Mouse (Mus musculus) kidney, adult 2 months (tissue): ENCODE measurements at regions not wholly inside any gene's neighbourhood (a gene's known extent, or its start where the extent isn't known, plus 50 kb on each side); places are given as distances from the start of the nearest gene placed in this dataset.

ENCODE experiments used
- DNase-seq: peaks from one replicate; pipeline ENCODE4 v3.0.0; 2021
- H3K27ac ChIP-seq: fragments of 200-500 bp; 2 replicates; pipeline ENCODE4 v1.5.1; 2012; ENCODE audit warnings: low read depth, low read length, control low read depth, inconsistent platforms; ENCODE audit not compliant: insufficient read depth
- H3K27me3 ChIP-seq: fragments of 200-500 bp; replicated peaks from 2 replicates; pipeline ENCODE4 v1.6.1; 2012; ENCODE audit warnings: mild to moderate bottlenecking, moderate library complexity, low read length, inconsistent platforms; ENCODE audit not compliant: control insufficient read depth, insufficient read depth
- H3K36me3 ChIP-seq: fragments of 200-500 bp; 2 replicates; pipeline ENCODE4 v1.6.1; 2012; ENCODE audit warnings: mild to moderate bottlenecking, moderate library complexity, low read length, inconsistent platforms; ENCODE audit not compliant: control insufficient read depth, insufficient read depth
- H3K4me1 ChIP-seq: fragments of 200-500 bp; 2 replicates; pipeline ENCODE4 v1.6.1; 2011; ENCODE audit warnings: low read length; ENCODE audit not compliant: control insufficient read depth, insufficient read depth
- H3K4me3 ChIP-seq: fragments of 200-500 bp; 2 replicates; pipeline ENCODE4 v1.5.1; 2011; ENCODE audit warnings: mild to moderate bottlenecking, low read depth, low read length, control low read depth; ENCODE audit not compliant: insufficient read depth
- CTCF ChIP-seq: fragments of 200-500 bp; conservative IDR thresholded peaks from 2 replicates; pipeline ENCODE4 v1.5.1; 2011; ENCODE audit warnings: low read depth, mild to moderate bottlenecking, control low read depth, low read length, moderate library complexity, mixed read lengths; ENCODE audit not compliant: insufficient read depth, insufficient read length
- POLR2A ChIP-seq: fragments of 200-500 bp; IDR thresholded peaks from one replicate; pipeline ENCODE4 v1.6.1; 2011; ENCODE audit warnings: low read depth, low read length, control low read depth
- WGBS: fragments of 180-500 bp; shearing (Covaris S2); methylation state at CpG from one replicate; pipeline ENCODE4 v1.1.7; 2018; 5-methylcytosine and 5-hydroxymethylcytosine counted together

GRCm38 (mm10) chr13:28311248-28311647, 53.9 kb downstream of the Gm11361 start:
- no peak overlapping the region for H3K27ac ChIP-seq
- no peak overlapping the region for H3K4me3 ChIP-seq
- TF ChIP-seq POLR2A, result no peak
- H3K4me1 ChIP-seq, result no peaks in the 10 kb centered on the region
- DNase-seq, result no peak
- no peaks in the 10 kb centered on the region for H3K27me3 ChIP-seq
- 63% methylated on average over 2 of the region's 2 CpGs for WGBS
- H3K36me3 ChIP-seq, result no peaks in the 10 kb centered on the region

GRCm38 (mm10) chr13:28311658-28312057, 54.3 kb downstream of the Gm11361 start:
- no peak overlapping the region for H3K4me3 ChIP-seq
- TF ChIP-seq POLR2A (no peak), CTCF (no peak)
- H3K4me1 ChIP-seq, result no peaks in the 10 kb centered on the region
- H3K27me3 ChIP-seq, result no peaks in the 10 kb centered on the region
- no peaks in the 10 kb centered on the region for H3K36me3 ChIP-seq
- no peak for DNase-seq
- 74% methylated on average over 2 of the region's 2 CpGs for WGBS
- H3K27ac ChIP-seq, result no peak overlapping the region

- H3K27ac ChIP-seq, result no peak overlapping the region
- WGBS, result 57% methylated on average over 6 of the region's 6 CpGs
- no peaks in the 10 kb centered on the region for H3K36me3 ChIP-seq
- no peak overlapping the region for H3K4me3 ChIP-seq
- no peak for TF ChIP-seq CTCF
- TF ChIP-seq POLR2A, result no peak
- no peaks in the 10 kb centered on the region for H3K27me3 ChIP-seq
- H3K4me1 ChIP-seq, result no peaks in the 10 kb centered on the region
- DNase-seq, result peak; percentile 6
Measured at GRCm38 (mm10) chr13:28312090-28312489, 54.8 kb downstream of the Gm11361 start.

GRCm38 (mm10) chr13:28313459-28313858, 56.1 kb downstream of the Gm11361 start:
- no peaks in the 10 kb centered on the region for H3K27me3 ChIP-seq
- no peak overlapping the region for H3K4me3 ChIP-seq
- no peaks in the 10 kb centered on the region for H3K36me3 ChIP-seq
- DNase-seq, result no peak
- H3K4me1 ChIP-seq, result no peaks in the 10 kb centered on the region
- WGBS, result 95% methylated on average over 1 of the region's 1 CpGs
- TF ChIP-seq CTCF (no peak), POLR2A (no peak)
- H3K27ac ChIP-seq, result no peak overlapping the region

GRCm38 (mm10) chr13:28314997-28315396, 57.7 kb downstream of the Gm11361 start:
- no peaks in the 10 kb centered on the region for H3K27me3 ChIP-seq
- 54% methylated on average over 5 of the region's 5 CpGs for WGBS
- DNase-seq, result no peak
- no peak for TF ChIP-seq POLR2A
- no peak for TF ChIP-seq CTCF
- H3K36me3 ChIP-seq, result no peaks in the 10 kb centered on the region
- no peak overlapping the region for H3K27ac ChIP-seq
- H3K4me1 ChIP-seq, result no peaks in the 10 kb centered on the region
- no peak overlapping the region for H3K4me3 ChIP-seq
